Mouse (Mus musculus) heart, adult 18-20 months (tissue): ENCODE data around the gene Lcat. TPM values are rescaled to one million over a fixed set of nuclear protein-coding genes. Genes with fewer than 3 reads are reported as not detected.

ENCODE experiments used
- DNase-seq, 2 experiments: peaks; one replicate each; pipeline ENCODE4 v3.0.0; 2021 to 2022; ENCODE audit warnings: mixed read lengths in 1 of 2
- total RNA-seq, 2 experiments: library from RNA; stranded (reverse); gene quantifications; 2 replicates each; pipeline ENCODE4 v1.2.3; 2021

The Lcat gene
- total RNA-seq, 2 experiments from 2014 or later, result 0.49 to 0.57 TPM

DNA sequence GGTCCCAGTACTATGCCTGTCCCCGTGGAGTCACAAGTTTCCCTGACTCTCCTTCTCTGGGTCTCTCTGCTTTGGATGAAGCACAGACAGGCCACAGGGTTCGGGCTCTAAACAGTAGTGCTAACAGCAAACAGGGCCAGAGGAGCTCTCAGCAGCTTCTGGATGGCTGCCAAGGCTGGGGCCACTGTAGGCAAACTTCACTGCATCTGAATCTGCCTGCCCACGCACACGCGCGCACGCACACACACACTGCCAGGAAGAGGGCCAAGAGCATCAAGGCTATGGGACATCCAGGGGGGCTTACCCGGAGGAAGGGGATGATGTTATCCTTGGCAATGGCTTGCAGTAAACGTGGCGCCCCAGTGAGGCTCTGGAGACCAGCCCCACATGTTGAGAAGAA lies 6.2 kb upstream of the Lcat start:
- peak; percentile 42 to 62 for DNase-seq

DNA sequence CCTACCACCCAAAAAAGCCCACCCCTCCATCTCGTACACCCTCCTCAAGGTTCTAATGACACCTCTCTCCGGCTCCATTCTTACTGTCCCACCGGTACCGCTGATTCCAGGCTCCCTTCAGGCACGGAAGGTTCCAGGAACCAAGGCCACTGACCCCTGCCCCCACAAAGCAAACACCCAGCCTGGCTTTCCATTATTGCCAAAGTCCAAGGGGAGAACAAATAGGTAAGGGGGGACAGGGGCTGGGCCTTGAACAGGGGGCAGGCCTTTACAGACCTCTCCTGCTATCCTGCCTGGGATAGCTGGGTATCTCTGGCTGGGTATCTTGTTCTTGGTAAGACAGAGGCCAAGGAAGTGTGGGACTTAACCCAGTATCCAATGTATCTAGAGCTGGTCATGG lies 640 bp downstream of the Lcat start:
- no peak for DNase-seq

DNA sequence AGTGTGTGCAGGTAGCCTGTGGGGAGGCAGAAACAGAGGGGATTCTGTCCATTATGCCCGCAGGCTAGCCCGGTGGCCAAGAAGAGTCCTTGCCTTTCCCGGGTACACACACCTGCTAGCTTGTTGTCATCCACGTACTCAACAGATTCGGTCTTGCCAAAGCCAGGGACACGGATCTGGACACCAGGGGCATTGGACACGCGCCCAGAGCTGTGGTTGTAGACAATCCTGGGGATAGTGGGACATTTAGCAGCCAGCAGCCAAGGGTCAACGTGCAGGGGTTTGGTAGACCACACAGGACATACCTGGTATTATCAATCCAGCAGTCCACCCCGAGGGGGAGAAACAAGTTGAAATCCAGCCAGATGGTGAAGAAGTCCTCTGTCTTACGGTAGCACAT lies 1.2 kb downstream of the Lcat start:
- no peak for DNase-seq

DNA sequence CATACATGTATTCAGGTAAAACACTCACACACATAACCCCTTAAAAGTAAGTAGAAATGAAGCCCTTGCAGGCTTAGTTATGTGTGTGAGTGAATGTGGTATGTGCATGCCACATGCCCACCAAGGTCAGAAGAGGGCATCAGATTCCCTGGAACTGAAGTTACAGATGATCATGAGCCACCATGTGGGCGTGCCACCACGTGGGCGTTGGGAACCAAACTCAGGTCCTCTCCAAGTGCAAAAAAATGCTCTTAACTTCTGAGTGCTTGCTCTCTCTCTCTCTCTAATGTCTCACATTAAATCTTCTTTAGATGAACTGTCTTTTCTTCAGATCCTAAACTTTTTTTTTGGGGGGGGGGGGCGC lies 4.9 kb downstream of the Lcat start, which contains the start of gene Psmb10:
Gene Psmb10, minus strand, starts transcription at position 139 of the 364 bp plus-strand sequence.
- DNase-seq, result peak in 1 of 2 experiments; percentile 41

DNA sequence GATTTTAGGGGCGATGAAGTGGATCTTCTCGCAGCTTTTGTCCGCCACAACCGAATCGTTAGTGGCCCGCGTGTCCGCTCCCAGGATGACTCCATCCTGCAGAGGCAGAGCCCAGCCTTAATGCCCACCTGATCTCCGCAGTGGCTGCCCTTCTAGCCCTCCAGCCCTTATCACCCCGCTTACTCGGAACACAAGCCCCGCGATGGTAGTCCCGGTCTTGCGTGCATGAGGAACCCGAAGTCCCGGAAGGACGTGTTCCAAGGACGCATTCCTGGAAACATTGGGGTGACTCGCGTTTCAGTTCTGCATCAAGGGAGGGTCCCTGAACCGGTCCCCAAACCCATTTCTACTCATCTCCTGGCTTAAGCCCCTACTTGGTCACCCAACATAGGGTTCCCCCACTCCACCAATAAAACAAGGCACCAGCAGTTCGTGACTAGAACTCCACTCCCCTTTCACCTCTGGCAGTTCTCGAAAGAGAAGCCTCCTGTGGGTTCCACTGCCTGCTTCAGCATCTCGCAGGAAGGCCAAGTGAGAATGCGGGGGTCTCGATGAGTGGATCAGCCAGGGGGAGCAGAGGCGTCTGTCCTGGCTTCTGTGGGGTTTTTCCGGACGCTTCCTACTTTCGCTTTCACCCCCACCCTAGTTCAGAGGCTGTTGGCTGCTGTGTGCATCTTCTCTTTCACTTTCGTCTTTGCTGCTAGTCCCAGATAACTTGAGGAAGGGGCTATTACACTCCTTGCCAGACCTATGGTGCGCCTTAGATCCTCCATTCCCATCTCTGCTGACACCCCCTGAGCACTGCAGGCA lies 5.5 kb downstream of the Lcat start:
- DNase-seq, result peak; percentile 77 to 79

DNA sequence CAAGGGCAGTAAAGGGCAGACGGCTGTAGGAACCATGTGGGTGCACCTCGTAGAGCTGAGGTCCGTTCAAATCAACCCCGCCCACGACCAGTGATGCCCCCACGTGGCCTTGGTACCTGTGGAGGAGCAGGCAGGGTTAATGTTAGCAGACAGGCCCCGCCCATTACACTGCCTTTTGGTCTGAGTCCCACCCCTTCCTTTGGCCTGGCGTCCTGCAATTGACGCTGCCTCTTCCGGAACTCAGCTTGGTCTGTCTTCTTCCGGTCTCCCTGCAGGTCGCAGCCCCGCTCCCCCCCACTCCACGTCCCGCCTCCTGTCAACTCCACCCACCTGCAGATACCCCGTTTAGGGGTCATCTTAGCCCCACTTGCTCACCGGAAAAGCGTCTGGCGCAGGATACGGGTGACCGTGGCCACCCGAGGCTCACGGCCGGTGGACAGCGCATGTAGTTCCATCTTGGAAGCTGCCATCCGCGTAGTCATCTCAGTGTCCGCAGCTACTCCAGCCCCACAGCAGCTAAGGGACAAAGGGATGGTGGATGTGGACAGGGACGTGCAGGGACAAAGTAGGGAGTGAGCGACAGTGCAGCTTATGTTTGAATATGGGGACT lies 6.2 kb downstream of the Lcat start:
- peak; percentile 91 to 96 for DNase-seq

DNA sequence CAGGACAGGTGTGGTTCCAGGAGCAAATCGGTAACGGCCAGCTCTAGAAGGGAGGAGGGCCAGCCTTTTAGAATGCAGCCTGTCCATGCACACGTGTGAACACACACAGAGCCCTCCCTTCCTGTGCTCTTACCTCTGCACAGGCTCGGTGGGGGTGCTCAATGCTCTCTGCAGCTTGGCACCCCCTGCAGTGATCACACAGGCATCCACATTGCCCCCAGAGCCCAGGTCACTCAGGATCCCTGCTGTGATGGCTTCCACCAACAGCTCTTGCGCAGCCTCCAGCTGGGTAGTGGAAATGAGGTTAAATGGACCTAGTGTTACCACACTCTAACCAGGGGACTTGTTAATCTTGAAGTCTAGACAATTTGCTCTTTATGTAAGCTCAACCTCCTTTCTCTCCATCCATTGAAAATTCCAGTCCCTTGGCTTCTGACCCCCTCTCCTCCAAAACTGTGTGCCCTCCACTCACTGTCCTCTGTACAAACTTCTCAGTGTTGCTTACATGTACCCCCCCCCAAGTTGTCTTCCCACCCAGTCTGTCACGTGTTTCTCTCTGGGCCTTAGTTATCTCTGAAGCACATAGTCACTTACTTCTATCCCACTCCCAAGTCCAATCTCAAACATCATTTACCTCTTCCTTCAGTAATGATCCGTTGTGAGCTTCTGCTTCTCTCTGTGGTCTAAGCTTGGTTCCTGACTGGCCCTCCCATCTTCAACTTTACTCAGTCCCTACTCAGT lies 7.1 kb downstream of the Lcat start:
- no peak for DNase-seq

DNA sequence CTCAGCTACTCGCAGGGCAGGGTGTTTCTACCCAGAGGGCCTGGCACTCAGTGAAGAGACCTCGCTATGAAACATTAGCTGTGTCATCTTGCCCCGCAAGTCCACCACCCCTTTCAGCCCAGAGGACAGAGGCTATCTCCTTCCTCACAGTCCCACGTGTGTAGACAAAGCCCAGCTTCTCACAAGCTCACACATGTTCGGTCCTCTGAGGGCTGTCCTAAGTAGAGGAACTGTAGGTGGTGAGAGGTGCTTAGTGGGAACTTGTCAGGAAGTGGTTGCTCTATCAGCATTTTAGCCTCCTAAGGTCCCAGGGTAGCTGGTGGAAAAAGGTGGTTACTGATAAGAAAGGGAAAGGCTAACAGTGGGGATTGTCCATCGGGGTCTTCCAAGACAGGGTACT lies 8.1 kb downstream of the Lcat start:
- DNase-seq, result no peak

DNA sequence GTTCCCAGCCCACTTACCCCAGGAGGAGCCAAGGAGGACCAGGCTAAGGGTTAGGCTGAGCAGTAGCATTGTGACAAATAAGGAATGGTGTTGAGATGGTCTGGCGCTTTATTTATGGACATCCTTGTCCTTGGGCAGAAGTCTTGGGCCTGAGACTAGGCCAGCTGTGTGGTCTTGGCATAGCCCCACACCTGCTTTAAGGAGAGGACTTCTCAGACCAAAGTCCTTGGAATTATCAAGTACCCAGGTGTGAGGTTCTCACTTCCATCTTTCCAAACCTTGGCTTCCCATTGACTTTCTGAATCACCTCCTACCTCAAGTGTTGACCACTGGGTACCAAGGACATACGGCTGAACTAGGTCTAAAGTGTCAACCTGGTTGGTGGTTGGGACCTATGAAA lies 9.4 kb downstream of the Lcat start, which contains the start of gene Ctrl:
Gene Ctrl, minus strand, starts transcription at position 101 of the 400 bp plus-strand sequence.
- DNase-seq, result no peak

DNA sequence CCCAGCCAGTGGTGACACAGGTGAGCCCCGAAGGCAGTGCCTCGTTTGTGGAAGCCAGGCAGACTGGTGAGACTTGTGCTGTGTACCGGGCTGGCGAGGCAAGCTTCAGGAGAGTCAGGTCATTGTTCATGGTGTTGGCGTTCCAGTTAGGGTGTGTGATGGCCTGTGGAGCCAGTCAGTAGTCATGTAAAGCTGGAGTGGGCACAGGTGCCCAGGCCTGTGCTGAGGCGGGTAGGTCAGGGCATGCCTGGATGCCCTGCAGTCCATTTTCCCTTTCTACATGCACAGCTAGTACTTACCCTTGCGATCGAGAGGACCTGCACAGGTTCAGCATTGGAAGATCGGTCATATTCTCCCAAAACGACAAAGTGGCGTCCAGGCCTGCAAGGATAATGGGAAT lies 10.7 kb downstream of the Lcat start:
- no peak for DNase-seq

DNA sequence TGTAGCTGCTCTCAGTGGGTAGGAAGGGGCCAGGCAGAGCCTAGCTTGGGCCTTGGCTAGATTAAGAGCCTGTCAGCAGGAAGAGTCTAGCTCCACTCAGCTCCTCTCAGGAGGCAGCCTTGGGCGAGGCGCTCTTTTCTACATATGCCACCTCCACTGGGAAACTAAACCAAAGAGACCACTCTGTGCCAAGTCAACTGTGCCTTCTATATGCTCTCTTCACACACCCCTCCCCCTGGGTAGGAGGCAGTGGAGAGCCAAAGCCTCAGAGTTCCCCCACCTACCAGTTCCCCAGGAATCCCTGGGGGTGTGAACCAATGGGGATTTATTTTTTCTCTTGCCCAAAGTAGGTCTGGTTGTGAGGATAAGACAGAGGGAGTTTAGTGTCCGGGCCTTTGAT lies 11.9 kb downstream of the Lcat start:
- no peak for DNase-seq

DNA sequence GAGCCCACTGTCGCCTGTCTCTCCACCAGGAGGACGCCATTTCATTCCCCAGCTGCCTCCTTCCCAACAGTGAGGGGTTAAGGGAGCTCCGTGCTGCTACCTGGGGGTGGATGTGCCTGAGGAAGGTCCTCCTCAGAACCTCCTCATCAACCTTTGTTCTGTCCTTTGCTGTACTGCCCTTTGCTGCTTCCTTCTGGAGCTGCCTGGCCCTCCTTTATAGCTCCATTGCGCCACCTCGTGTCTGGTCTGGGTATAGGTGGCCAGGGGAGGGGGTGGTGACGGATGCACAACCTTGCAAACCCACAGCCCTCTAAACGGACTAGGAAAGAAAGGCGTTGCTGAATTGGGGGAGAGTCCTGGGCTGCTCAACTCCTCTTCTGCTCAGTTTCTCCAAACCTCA lies 12.6 kb downstream of the Lcat start:
- DNase-seq, result peak; percentile 82 to 94

DNA sequence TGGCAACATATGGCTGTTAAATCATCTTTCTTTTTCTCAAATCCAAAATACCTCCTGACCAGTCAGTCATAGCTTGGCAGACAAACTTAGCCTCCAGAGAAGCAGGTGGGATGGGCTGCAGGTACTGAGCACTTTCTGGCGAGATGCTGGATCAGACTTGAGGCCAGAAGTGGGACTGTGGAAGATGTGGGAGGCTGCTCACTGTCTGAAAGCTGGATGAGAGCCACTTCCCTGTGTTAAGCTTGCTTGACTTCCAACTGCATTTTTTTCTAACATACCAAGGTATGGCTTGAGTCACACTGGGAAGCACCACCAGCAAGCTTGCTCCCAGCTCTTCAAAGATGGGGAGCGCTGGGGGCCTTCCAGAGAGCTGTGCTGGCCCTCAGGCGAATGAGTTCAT lies 18.1 kb downstream of the Lcat start:
- no peak for DNase-seq

DNA sequence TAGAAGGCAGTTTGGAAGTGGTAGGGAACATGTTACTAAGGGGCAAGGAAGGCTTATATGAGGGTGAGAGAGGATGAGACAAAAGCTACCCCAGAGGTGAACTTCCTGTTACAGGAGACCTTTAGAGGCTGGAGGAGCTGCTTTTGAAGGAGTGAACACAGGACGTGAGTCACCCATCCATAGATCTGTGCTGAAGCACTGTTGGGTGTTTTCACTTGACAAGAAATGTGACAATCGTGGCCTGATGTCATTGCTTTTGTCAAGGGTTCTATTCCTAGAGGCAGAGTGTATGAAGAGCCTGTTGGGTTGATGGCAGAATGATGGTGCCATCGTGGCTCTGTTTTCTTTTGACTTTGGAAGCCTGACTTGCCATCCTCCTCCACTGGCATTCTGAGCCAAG lies 23.8 kb downstream of the Lcat start:
- DNase-seq, result no peak

DNA sequence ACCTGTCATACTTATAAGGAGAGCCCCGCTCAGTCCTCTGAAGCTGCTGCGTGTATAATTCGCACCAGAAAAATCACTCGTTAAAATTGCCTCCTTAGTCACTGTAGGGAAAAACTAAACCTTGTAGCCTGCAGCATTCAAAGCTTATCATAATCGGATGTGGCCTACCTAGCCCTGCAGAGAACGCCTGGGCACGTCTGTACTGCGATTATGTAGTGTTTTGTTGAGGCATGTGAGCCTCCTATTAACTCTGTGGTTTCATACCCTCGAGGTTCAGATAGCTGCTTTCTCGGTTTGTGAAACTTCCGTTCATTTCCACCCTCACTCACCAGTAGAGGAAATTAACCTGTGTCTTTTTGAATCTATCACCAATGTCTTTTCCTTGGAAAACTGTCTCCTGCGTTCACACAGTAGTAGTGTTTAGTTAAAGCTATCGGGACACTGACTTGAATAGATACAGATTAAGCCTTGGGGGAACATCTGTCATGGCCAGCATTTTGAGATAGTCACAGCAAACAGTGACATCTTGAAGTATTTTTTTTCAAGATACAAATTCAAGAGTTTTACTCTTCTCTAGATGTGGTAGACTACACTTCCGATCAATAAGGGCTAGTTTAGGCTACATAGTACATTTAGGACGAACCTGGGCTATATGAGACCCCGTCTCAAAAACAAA lies 42.1 kb downstream of the Lcat start:
- no peak for DNase-seq

DNA sequence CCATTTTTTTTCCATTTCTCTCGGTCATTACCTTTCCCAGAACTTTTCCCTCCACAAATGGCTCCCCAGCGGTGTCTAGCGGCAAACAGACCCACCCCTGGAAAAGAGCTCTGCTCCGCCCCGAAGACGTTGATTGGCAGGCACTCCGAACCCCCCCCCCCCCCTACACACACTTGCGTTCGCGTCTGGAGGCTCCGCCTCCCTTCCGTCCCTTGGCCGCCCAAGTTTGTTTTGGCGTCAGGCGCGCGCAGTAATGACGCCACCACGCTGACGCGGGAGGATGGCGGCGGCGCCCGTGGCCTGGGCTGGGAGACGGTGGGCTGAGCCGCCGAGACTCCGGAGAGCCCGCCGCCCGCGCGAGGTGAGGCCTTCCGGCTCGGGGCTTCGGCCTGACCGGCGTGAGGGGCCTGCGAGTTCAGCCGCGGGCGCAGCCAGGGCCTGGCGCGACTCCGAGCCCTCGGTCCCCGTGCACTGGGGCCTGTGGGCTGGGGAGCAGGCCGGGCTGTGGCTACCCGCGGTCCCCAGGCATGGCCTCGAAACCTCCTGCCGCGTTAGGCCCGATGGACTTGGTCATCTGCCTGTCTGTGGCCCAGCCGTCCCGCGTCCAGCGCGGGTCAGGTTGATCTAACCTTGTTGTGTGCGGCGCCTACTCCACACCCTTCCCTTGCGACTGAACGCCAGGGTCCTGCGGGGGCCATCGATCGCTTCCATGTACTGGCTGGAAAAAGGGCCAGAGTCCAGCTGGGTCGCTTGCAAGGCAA lies 42.8 kb downstream of the Lcat start, which contains the start of gene Pskh1:
Gene Pskh1, plus strand, starts transcription at position 262 of the 761 bp plus-strand sequence.
- peak; percentile 94 to 95 for DNase-seq

DNA sequence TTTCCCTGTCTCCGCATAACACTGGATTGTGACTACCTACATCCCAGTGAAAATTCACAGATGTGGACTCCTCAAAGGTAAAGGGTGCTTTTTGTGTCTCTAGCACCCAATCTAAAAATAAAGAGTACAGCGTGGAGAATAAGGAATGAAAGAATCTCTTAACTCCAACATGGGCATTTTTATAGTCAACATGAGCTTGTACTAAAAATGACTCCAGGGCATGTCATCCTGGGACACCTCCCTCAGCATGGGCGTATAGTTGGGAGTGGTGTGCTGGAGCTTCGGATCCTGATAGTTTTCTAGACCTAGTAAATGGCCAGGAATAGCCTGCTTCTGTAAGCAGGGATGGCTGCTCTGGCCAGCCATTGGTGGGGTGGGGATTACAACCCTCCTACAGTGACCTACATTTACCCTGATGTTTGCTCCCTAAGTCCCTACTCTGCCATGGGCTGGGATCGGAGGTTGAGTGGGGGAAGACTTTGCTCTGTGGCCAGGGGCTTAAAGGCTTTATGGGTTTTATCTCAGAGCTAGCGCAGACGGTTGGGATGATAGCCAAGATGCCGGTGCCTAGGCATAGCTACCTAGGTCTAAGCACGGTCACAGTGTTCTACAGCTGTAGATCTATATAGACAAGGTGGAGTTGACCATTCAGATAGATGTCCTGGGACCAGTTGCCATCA lies 45.2 kb downstream of the Lcat start:
- DNase-seq, result no peak

DNA sequence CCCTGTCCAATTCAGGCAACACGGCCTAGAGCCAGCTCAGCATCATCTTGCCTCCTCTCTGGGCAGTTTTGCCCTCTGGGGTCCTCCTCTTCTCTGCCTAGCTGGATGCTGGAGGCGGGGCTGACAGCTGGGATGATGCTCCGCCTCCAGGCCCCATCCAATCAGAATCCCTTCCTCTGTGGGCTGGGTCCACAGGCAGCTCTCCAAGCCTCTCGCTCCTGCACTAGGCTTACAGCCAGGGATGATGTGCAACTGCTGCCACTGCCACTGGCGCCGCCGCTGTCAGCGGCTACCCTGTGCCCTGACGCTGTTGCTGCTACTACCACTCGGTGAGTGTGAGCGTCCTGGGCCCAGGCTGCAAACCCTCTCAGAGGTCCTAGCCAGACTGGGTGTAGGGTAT lies 49.8 kb downstream of the Lcat start, which contains the start of gene Nrn1l:
Gene Nrn1l, plus strand, starts transcription at position 229 of the 400 bp plus-strand sequence.
- peak; percentile 72 to 81 for DNase-seq

DNA sequence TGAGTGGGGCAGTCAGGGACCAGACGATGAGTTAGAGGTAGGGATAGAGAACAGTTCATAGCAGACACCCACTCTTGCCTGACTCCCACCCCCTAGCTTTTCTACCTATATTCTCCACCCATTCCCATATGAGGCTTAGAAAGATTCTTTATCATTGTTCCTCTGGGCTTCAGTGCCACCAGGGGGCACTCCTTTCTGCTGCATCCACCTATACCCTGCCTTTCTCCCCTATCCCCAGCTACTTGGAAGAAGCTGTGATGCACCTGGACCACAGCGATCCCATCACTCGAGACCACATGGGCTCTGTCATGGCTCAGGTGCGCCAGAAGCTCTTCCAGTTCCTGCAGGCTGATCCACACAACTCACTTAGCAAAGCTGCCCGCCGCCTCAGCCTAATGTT lies 50.8 kb downstream of the Lcat start:
- no peak for DNase-seq

DNA sequence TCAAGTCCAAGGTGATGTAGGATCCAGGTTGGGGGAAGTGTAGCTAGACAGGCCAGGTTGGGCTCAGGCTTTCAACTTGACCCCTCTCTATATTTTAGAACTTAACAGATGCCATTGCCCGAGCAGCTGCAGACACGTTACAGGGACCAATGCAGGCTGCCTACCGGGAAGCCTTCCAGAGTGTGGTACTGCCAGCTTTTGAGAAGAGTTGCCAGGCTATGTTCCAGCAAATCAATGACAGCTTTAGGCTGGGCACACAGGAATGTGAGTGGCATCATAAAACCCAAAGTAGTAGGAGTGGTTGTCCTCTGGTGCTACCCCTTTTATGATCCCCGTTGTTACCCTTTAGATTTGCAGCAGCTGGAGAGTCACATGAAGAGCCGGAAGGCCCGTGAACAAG lies 52.3 kb downstream of the Lcat start:
- DNase-seq, result peak; percentile 62 to 73
